Comparison of ENCODE assay signal across 8 mouse cellular contexts in genomic region chr2:10079745-10080309, GRCm38 (mm10). TPM values are rescaled to one million over a fixed set of nuclear protein-coding genes. Genes with fewer than 3 reads are reported as not detected.
DNase-seq lines count a peak whose midpoint lies in the region; ATAC-seq and TF ChIP-seq lines count a peak whose summit lies in the region.

No protein-coding gene starts in this region.

- H3K9me3 ChIP-seq in embryonic facial prominence, embryonic 13.5 days = no peaks in the 10 kb centered on the region
- no peaks in the 10 kb centered on the region for H3K9me3 ChIP-seq in intestine, embryonic 15.5 days

- H3K4me3 ChIP-seq in embryonic facial prominence, embryonic 13.5 days = peak overlapping the region; percentile 92
- H3K4me3 ChIP-seq in intestine, embryonic 15.5 days (replicated peaks) = peak overlapping the region; percentile 78
- peak overlapping the region; percentile 87 for H3K4me3 ChIP-seq in myocyte

- no peak for ATAC-seq in embryonic facial prominence, embryonic 13.5 days (ENCODE audit: insufficient number of reproducible peaks, insufficient read depth, low FRiP score, low TSS enrichment, low read depth)
- peak; percentile 54; the same call in 1 of the 2 replicates for ATAC-seq in intestine, embryonic 15.5 days

- H3K4me1 ChIP-seq in embryonic facial prominence, embryonic 13.5 days = peaks cover 30% of the 10 kb centered on the region
- H3K4me1 ChIP-seq in intestine, embryonic 15.5 days (replicated peaks) = peaks cover 36% of the 10 kb centered on the region

- TF ChIP-seq POLR2A in myocyte (IDR thresholded peaks at IDR 0.05; ENCODE audit: insufficient read length, low read depth) = no peak

- peak overlapping the region; percentile 40 for H3ac ChIP-seq in myocyte (ENCODE audit: control insufficient read depth, insufficient read length)

- peak overlapping the region; percentile 100 for H3K9ac ChIP-seq in embryonic facial prominence, embryonic 13.5 days
- peak overlapping the region; percentile 97 for H3K9ac ChIP-seq in intestine, embryonic 15.5 days

- peaks cover 94% of the 10 kb centered on the region for H3K79me2 ChIP-seq in myocyte (ENCODE audit: control insufficient read depth, insufficient read depth)

- no peaks in the 10 kb centered on the region for H3K27me3 ChIP-seq in embryonic facial prominence, embryonic 13.5 days
- H3K27me3 ChIP-seq in intestine, embryonic 15.5 days (replicated peaks) = no peaks in the 10 kb centered on the region
- no peaks in the 10 kb centered on the region for H3K27me3 ChIP-seq in myocyte (ENCODE audit: control insufficient read depth, insufficient read depth, insufficient read length)

- H3K36me3 ChIP-seq in embryonic facial prominence, embryonic 13.5 days = peaks cover 17% of the 10 kb centered on the region
- H3K36me3 ChIP-seq in intestine, embryonic 15.5 days = peaks cover 4% of the 10 kb centered on the region; the same call in 1 of the 2 replicates
- H3K36me3 ChIP-seq in myocyte (ENCODE audit: control insufficient read depth, insufficient read depth) = no peaks in the 10 kb centered on the region

- DNase-seq in retina, adult 2 months (ENCODE audit: low read depth, low spot score) = peak; percentile 33
- no peak for DNase-seq in retina, postnatal 1 day
- no peak for DNase-seq in layer of hippocampus, postnatal 36 days
- DNase-seq in left cerebral cortex, adult 11 months (ENCODE audit: low spot score) = no peak
- no peak for DNase-seq in frontal cortex, adult 2 months (ENCODE audit: extremely low spot score in 1 of 2, low spot score in 1 of 2)

- peak overlapping the region; percentile 61 for H3K4me2 ChIP-seq in embryonic facial prominence, embryonic 13.5 days
- H3K4me2 ChIP-seq in intestine, embryonic 15.5 days (replicated peaks) = peak overlapping the region; percentile 59
- H3K4me2 ChIP-seq in myocyte (ENCODE audit: low read depth) = peak overlapping the region; percentile 95

- under 1% methylated on average over 28 of the region's 28 CpGs for WGBS in embryonic facial prominence, embryonic 13.5 days
- under 1% methylated on average over 28 of the region's 28 CpGs for WGBS in intestine, embryonic 15.5 days

- peak overlapping the region; percentile 91 for H3K27ac ChIP-seq in embryonic facial prominence, embryonic 13.5 days
- peak overlapping the region; percentile 90 for H3K27ac ChIP-seq in intestine, embryonic 15.5 days

TF ChIP-seq in myocyte, 11 proteins besides CTCF, POLR2A, EP300 and RAD21:
- TF ChIP-seq E2F4 (IDR thresholded peaks at IDR 0.05; ENCODE audit: insufficient read depth) (no peak), USF1 (IDR thresholded peaks at IDR 0.05; ENCODE audit: low read depth) (no peak), TCF3 (IDR thresholded peaks at IDR 0.05; ENCODE audit: insufficient read length, low read depth) (no peak), REST (IDR thresholded peaks at IDR 0.05; ENCODE audit: insufficient read depth, insufficient read length) (no peak), MYOG (IDR thresholded peaks at IDR 0.05; ENCODE audit: control insufficient read depth in 1 of 3, insufficient read depth in 1 of 3, insufficient read length in 2 of 3, low read depth in 2 of 3) (no peak), CEBPB (IDR thresholded peaks at IDR 0.05; ENCODE audit: insufficient read depth, poor library complexity, severe bottlenecking) (no peak), MYOD1 (IDR thresholded peaks at IDR 0.05; ENCODE audit: control insufficient read depth in 1 of 3, insufficient read length in 2 of 3, low read depth in 2 of 3) (no peak), POLR2AphosphoS2 (IDR thresholded peaks at IDR 0.05; ENCODE audit: insufficient read length, low read depth) (no peak), TCF12 (IDR thresholded peaks at IDR 0.05; ENCODE audit: insufficient read depth, poor library complexity, severe bottlenecking) (no peak), MAX (IDR thresholded peaks at IDR 0.05; ENCODE audit: low read depth) (no peak), SRF (IDR thresholded peaks at IDR 0.05; ENCODE audit: control insufficient read depth, insufficient read length, low read depth) (no peak)

RNA-seq across cellular contexts. Expression of gene Atp5c1, which starts 0.5 kb away (rescaled TPM):
- 501 and 563 TPM in 2 replicates for polyA plus RNA-seq in embryonic facial prominence, embryonic 13.5 days (2015; fragmentation: Nextera tagmentation; extraction: Ambion mirVana)
- polyA plus RNA-seq in intestine, embryonic 15.5 days (2015; fragmentation: Nextera tagmentation; extraction: Ambion mirVana) = 836 and 873 TPM in 2 replicates
- polyA plus RNA-seq in myocyte (2012; fragmentation: generic; extraction: Trizol) = 593 TPM
- 100 to 1,000 TPM; 256 to 257 TPM for total RNA-seq in layer of hippocampus, postnatal 36 days (2021)
- 433 and 438 TPM in 2 replicates for polyA plus RNA-seq in frontal cortex, adult 2 months (2012; rRNA removed)

RNA-seq across cellular contexts. Expression of gene Kin, which starts 0.6 kb away (rescaled TPM):
- 33.3 and 35.1 TPM in 2 replicates for polyA plus RNA-seq in embryonic facial prominence, embryonic 13.5 days (2015; fragmentation: Nextera tagmentation; extraction: Ambion mirVana)
- 22.4 and 26.4 TPM in 2 replicates for polyA plus RNA-seq in intestine, embryonic 15.5 days (2015; fragmentation: Nextera tagmentation; extraction: Ambion mirVana)
- 7.2 TPM for polyA plus RNA-seq in myocyte (2012; fragmentation: generic; extraction: Trizol)
- 10 to 100 TPM; 12.4 TPM for total RNA-seq in layer of hippocampus, postnatal 36 days (2021)
- polyA plus RNA-seq in frontal cortex, adult 2 months (2012; rRNA removed) = 12.7 and 14.7 TPM in 2 replicates

RNA-seq across cellular contexts. Expression of gene Taf3, which starts 31.4 kb away (rescaled TPM):
- polyA plus RNA-seq in embryonic facial prominence, embryonic 13.5 days (2015; fragmentation: Nextera tagmentation; extraction: Ambion mirVana) = 15.5 and 16.3 TPM in 2 replicates
- 11.1 and 11.3 TPM in 2 replicates for polyA plus RNA-seq in intestine, embryonic 15.5 days (2015; fragmentation: Nextera tagmentation; extraction: Ambion mirVana)
- 6.6 TPM for polyA plus RNA-seq in myocyte (2012; fragmentation: generic; extraction: Trizol)
- total RNA-seq in layer of hippocampus, postnatal 36 days (2021) = 10 to 100 TPM; 15.0 to 15.8 TPM
- polyA plus RNA-seq in frontal cortex, adult 2 months (2012; rRNA removed) = 9.9 and 11.3 TPM in 2 replicates

RNA-seq across cellular contexts. Expression of gene Itih2, which starts 51.4 kb away (rescaled TPM):
- 0.08 and 3.0 TPM in 2 replicates for polyA plus RNA-seq in embryonic facial prominence, embryonic 13.5 days (2015; fragmentation: Nextera tagmentation; extraction: Ambion mirVana)
- 4.4 and 5.8 TPM in 2 replicates for polyA plus RNA-seq in intestine, embryonic 15.5 days (2015; fragmentation: Nextera tagmentation; extraction: Ambion mirVana)
- 0.02 TPM for polyA plus RNA-seq in myocyte (2012; fragmentation: generic; extraction: Trizol)
- 1 to 10 TPM; 1.7 to 2.2 TPM for total RNA-seq in layer of hippocampus, postnatal 36 days (2021)
- 4.9 and 6.9 TPM in 2 replicates for polyA plus RNA-seq in frontal cortex, adult 2 months (2012; rRNA removed)
